Mouse (Mus musculus) embryonic fibroblast, embryonic 13.5 days (primary cell): ENCODE measurements at regions not wholly inside any gene's neighbourhood (a gene's known extent, or its start where the extent isn't known, plus 50 kb on each side); places are given as distances from the start of the nearest gene placed in this dataset.
"Not testable (repeated sequence)": the region's sequence is repeated elsewhere in the genome, so short reads cannot be mapped to it uniquely, and the experiment has no call there.

Experiments
- H3K27ac ChIP-seq: 2 replicates; pipeline ENCODE4 v1.5.1; 2012; ENCODE audit warnings: low read length, control low read depth, inconsistent platforms; ENCODE audit not compliant: insufficient read depth
- H3K4me1 ChIP-seq: 2 replicates; pipeline ENCODE4 v1.6.1; 2011; ENCODE audit warnings: low read length; ENCODE audit not compliant: control insufficient read depth, insufficient read depth
- H3K4me3 ChIP-seq: 2 replicates; pipeline ENCODE4 v1.5.1; 2011; ENCODE audit warnings: mild to moderate bottlenecking, control low read depth, low read length; ENCODE audit not compliant: insufficient read depth
- CTCF ChIP-seq: IDR thresholded peaks from 2 replicates; pipeline ENCODE4 v1.5.1; 2011; ENCODE audit warnings: mild to moderate bottlenecking, control low read depth, low read length, moderate library complexity, borderline replicate concordance; ENCODE audit not compliant: insufficient read depth
- POLR2A ChIP-seq: IDR thresholded peaks from 2 replicates; pipeline ENCODE4 v1.6.1; 2011; ENCODE audit warnings: low read depth, mild to moderate bottlenecking, control low read depth, low read length, moderate library complexity

GRCm38 (mm10) chr12:3098175-3098574 lies 211.6 kb downstream of the Rab10 start:
- not testable (repeated sequence) for H3K4me1 ChIP-seq, H3K4me3 ChIP-seq, H3K27ac ChIP-seq
- TF ChIP-seq CTCF: peak; percentile 9; the same call in 1 of the 2 replicates

DNA sequence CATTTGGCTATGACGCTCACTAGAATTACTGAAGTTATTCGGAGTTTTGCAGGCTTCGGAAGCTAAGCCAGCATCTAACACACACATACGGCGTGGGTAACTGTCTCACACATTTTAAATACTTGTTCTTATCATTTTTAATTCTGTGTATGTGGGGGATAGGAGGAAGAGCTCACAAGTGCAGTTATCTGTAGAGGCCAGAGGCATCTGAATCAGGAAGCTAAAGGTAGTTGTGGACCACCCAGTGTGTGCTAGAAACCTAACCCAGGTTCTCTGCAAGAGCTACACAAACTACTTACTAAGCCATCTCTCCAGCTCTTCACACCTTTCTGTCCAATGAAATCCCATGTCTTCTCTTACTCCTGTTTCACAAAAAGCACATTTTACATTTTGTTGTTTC lies 215.3 kb downstream of the Rab10 start:
- TF ChIP-seq CTCF: no peak
- TF ChIP-seq POLR2A: no peak
- no peak overlapping the region for H3K27ac ChIP-seq
- H3K4me3 ChIP-seq: no peak overlapping the region
- no peaks in the 10 kb centered on the region for H3K4me1 ChIP-seq

DNA sequence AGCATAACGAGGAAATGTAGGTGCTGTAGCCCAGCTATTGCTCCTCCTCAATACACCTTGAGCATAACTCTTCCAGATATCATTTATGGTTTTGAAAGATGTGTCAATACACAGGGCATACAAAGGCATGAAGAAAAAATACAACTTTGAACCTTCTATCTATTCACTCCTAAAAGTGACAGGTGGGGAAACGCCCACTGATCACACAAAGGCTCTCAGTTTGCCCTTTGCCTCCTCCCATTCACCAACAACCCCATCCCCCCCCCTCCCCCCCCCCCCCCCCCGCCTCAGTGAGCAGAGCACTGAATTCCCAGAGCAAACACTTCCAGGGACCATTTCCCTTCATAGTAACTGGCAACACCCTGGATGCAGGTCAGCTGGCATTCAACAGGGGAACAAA lies 216.8 kb downstream of the Rab10 start:
- H3K27ac ChIP-seq, H3K4me1 ChIP-seq: not testable (repeated sequence)

DNA sequence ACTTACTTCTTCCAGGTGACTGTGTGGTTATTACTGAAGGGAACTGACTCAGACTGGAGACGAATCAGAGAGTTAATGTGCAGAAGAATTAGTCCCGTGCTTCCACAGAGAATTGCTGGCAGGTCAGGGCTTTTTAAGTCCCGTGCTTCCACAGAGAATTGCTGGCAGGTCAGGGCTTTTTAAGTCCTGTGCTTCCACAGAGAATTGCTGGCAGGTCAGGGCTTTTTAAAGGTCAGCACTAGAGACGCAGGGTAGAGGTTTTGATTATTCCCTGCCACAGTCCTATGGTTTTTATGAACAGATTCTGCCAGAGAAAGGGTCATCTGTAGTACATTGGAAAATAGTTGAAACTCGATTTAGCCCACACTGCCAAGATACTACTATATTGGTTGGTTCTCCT lies 260.2 kb downstream of the Rab10 start:
- H3K4me1 ChIP-seq, H3K4me3 ChIP-seq, H3K27ac ChIP-seq: not testable (repeated sequence)

More for the DNA sequence above, 216.8 kb downstream of the Rab10 start:
- not testable (repeated sequence) for H3K4me3 ChIP-seq

DNA sequence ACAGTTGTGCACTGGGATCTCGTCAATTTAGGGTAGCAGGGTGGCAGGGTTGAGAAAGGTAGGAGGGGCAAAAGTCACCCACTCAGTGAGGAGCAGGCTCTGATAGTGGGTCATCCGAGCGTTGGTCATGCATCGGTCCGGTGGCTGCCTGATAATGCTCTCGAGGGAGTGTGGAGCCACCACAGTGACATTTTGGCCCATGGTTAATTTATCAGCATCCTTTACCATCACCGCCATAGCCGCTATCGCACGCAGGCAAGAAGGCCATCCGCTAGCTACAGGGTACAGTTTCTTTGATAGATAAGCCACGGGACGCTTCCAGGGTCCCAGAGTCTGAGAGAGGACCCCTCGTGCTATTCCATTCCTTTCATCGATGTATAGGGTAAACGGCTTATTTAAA lies 291.3 kb downstream of the Rab10 start:
- not testable (repeated sequence) for H3K4me1 ChIP-seq, H3K4me3 ChIP-seq, H3K27ac ChIP-seq

- not testable (repeated sequence) for H3K4me3 ChIP-seq, H3K27ac ChIP-seq
Observed at GRCm38 (mm10) chr12:3016777-3017176, 293.0 kb downstream of the Rab10 start.

More at GRCm38 (mm10) chr12:3016777-3017176, 293.0 kb downstream of the Rab10 start:
- H3K4me1 ChIP-seq: not testable (repeated sequence)
